Mouse (Mus musculus) macrophage (primary cell): ENCODE results near the gene Ulk4. TPM values are rescaled to one million over a fixed set of nuclear protein-coding genes. Genes with fewer than 3 reads are reported as not detected.
"Not testable (repeated sequence)": the region's sequence is repeated elsewhere in the genome, so short reads cannot be mapped to it uniquely, and the experiment has no call there.

Source experiments
- H3K27ac ChIP-seq: fragments of 350-480 bp; formaldehyde crosslinking; 2 replicates; pipeline ENCODE4 v1.9.0; 2021
- H3K36me3 ChIP-seq: fragments of 350-480 bp; formaldehyde crosslinking; 2 replicates; pipeline ENCODE4 v1.9.0; 2021; ENCODE audit errors: inconsistent target
- H3K4me3 ChIP-seq: fragments of 350-480 bp; formaldehyde crosslinking; 2 replicates; pipeline ENCODE4 v1.9.0; 2021; ENCODE audit errors: inconsistent target
- H3K79me2 ChIP-seq: fragments of 350-480 bp; formaldehyde crosslinking; 2 replicates; pipeline ENCODE4 v1.9.0; 2021; ENCODE audit errors: inconsistent target
- WGBS: methylation state at CpG from one replicate; pipeline ENCODE4 v1.1.7; 2026; ENCODE audit warnings: inconsistent platforms; ENCODE audit not compliant: missing documents; 5-methylcytosine and 5-hydroxymethylcytosine counted together
- polyA plus RNA-seq: library from polyadenylated mRNA; stranded (reverse); fragments of 250-400 nt; gene quantifications from 3 replicates; pipeline ENCODE4 v1.2.4, GENCODE M21; 2018; ENCODE audit warnings: inconsistent platforms

Gene Ulk4
- polyA plus RNA-seq, 1 experiment from 2014 or later: 2.2 TPM

DNA sequence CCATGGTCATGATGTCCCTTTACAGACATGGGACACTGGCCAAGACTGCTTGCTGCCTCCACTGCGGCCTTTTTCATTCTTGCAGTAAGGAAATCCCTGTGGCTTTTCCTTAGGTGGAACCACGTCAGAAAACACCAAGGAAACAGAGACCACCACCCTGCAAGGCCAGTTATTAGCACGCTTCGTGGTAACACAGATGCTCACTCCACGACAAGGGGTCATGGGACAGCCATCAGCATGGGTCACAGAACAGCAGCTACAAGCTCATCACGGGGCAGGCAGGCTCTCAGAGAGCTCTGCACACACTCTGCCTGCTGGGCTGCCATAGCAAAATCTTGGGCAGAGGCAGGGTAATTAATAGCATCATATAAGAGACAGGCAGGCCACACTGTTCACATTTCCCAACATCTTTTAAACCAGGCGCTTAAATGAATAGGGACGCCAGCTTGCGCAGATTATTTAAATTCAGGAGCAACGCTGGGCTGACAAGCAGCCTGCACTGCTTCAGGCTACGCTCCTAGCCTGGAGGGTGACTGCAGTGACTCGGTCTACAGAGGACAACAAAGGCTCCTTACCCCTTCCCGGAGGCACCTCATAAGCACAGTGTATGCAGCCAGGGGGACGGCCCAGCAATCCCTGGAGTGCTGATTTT, 72.7 kb downstream of the Ulk4 start:
- Histone ChIP-seq H3K36me3 (no peaks in the 10 kb centered on the region), H3K79me2 (no peaks in the 10 kb centered on the region), H3K4me3 (no peak overlapping the region), H3K27ac (no peak overlapping the region)
- 92% methylated on average over 14 of the region's 14 CpGs for WGBS

DNA sequence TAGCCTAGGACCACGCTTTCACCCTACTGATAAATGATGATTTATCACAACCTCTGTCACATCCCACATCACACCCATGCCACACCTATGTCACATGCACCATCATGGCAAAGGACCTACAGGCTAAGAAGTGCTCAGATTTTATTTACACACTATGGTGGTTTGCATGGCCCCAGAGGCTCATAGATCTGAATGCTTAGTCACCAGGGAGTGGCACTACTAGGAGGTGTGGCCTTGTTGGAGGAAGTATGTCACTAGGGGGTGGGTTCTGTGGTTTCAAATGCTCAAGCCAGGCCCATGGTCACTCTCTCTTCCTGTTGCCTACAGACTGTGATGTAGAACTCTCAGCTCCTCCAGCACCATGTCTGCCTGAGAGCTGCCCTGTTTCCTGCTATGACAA, 73.3 kb downstream of the Ulk4 start:
- 88% methylated on average over 1 of the region's 1 CpGs for WGBS
- Histone ChIP-seq H3K4me3 (no peak overlapping the region), H3K79me2 (no peaks in the 10 kb centered on the region), H3K27ac (no peak overlapping the region), H3K36me3 (no peaks in the 10 kb centered on the region)

DNA sequence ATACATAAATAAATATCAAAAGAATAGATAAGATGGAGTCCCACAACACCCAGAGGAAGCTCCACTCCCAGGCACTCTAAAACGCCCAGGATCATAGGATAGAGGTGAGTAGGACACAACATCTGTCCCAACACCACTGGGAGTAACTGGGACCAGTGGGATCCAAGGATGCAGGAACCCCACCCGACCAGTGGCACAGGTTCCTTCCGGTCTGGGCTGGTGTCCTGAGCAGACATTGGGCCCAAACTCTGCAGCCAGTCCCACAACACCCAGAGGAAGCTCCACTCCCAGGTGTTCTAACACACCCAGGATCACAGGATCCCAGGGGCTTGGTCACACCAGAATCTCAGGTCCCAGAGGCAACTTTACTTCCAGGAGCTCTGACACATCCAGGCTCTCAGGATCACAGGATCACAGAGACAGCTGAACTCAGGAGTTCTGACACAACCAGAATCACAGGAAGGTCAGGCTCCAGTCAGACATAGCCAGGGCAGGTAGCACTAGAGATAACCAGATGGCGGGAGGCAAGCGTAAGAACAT, 77.8 kb downstream of the Ulk4 start:
- WGBS: 93% methylated on average over 5 of the region's 5 CpGs
- H3K27ac ChIP-seq, H3K4me3 ChIP-seq, H3K79me2 ChIP-seq, H3K36me3 ChIP-seq: not testable (repeated sequence)

DNA sequence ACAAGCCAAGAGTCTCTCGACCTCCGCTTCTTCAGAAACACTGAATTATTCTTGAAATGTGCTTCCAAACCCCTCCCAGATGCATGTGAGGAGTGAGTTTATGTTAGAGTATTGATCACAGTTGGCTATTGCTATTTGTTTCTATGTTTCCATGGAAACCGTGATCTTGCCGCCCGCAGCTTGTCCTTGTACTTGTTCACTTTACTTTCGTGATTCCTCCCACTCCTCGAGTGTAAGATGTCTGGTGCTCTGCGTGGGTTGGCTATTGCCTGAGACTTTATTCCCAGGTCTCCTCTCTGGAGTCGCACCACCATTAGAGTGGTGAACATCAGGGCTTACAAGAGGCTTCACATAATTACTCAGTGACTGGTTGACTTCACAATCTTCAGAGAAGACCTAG, 80.5 kb downstream of the Ulk4 start:
- WGBS: 87% methylated on average over 9 of the region's 9 CpGs
- H3K27ac ChIP-seq: no peak overlapping the region
- no peaks in the 10 kb centered on the region for H3K36me3 ChIP-seq
- H3K4me3 ChIP-seq: no peak overlapping the region
- H3K79me2 ChIP-seq: no peaks in the 10 kb centered on the region

DNA sequence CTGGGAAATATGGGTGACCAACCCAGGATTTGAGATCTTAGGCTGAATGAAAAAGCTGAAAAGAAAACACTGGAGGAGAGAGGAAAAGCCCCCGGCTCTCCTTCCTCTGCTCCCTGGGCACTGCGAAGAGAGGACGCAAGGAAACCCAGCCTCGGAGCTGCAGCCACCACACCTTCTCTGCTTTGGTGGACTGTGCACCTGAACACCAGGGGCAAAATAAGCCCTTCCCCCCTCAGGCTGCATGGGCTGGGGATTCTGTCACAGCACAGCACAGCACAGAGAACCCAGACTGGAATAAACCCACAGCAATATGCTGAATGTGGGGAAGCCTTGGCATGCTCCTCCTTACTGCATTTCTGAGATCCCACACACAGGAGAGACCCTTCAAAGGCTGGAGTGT, 81.9 kb downstream of the Ulk4 start:
- H3K27ac ChIP-seq: no peak overlapping the region
- H3K4me3 ChIP-seq: no peak overlapping the region
- 89% methylated on average over 3 of the region's 4 CpGs for WGBS
- H3K79me2 ChIP-seq: no peaks in the 10 kb centered on the region
- no peaks in the 10 kb centered on the region for H3K36me3 ChIP-seq

DNA sequence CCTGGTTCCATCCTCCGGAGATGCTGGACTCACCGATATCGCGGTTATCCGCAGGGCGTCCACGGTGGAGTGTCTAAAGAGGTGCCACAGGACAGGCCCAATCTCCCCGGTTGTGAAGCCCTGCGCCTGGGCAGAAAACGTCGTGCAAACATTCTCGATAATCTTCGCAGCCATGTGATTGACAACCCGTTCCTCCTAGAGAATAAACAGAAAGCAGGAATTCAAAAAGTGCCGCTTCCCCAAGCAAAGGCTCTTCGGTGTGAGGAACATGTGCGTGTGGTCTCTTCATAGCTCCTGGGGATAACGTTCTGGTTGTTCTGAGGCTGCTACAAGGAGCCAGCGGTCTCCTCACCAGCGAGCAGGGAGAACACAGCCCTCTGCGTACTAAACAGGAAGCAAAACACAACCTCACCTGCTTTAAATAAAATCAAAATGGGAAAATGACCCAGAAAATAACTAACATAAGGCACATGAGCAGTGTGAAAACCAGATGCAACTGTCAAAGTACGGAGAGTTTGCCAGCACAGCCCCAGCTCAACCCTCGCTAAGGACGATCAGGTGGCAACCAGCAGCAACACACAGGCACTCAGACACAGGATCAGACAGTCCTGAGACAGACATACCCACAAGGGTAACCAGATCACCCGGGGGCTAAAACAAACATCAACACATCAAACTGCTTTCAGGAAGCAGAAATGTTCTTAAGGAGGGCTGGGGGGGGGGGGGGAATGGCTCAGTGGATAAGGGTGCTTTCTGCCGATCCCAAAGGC, 84.2 kb downstream of the Ulk4 start:
- no peaks in the 10 kb centered on the region for H3K79me2 ChIP-seq

DNA sequence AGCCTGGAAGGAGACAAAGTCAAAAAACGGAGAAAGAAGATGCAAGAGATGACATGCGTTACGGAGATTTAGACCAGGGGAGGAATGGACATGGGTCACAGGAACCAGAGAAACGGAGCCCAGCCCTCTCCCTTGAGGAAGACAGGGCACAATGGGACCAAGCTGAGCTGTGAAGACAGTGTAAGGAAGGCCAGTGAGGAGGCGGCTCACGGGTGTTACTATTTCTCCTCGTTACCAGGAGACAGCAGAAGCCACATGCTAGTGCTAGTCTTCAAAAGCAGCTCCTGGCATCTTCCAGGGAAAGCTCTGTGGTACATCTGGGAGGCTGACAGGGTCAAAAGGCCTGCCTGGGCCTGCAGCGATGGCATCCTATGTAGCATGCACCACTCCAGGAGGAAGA, 89.2 kb downstream of the Ulk4 start:
- Histone ChIP-seq H3K36me3 (no peaks in the 10 kb centered on the region), H3K4me3 (no peak overlapping the region), H3K27ac (no peak overlapping the region), H3K79me2 (no peaks in the 10 kb centered on the region)
- WGBS: 96% methylated on average over 8 of the region's 8 CpGs

More for the DNA sequence above, 84.2 kb downstream of the Ulk4 start:
- Histone ChIP-seq H3K36me3 (no peaks in the 10 kb centered on the region), H3K27ac (no peak overlapping the region), H3K4me3 (no peak overlapping the region)
- 92% methylated on average over 26 of the region's 26 CpGs for WGBS

DNA sequence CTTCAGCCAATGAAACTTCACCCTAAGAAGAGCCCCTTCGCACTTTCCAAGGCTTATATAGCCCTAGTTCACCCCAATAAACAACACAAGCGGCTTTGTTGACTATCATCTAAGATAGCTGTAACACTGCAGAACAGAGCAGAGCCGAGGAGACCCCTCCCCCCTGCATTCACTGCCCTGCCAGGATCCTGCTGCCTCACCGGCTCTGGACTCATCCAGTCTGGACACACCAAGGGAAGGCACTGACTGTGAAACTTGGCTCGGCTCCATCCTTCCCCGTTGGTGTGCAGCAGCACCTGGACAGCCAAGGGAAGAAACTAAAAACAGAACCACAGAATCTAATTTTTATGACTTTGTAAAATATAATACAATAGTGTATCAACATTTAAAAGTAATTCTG, 91.2 kb downstream of the Ulk4 start:
- no peaks in the 10 kb centered on the region for H3K79me2 ChIP-seq
- no peak overlapping the region for H3K27ac ChIP-seq
- H3K36me3 ChIP-seq: no peaks in the 10 kb centered on the region
- H3K4me3 ChIP-seq: no peak overlapping the region
- WGBS: 76% methylated on average over 6 of the region's 6 CpGs

DNA sequence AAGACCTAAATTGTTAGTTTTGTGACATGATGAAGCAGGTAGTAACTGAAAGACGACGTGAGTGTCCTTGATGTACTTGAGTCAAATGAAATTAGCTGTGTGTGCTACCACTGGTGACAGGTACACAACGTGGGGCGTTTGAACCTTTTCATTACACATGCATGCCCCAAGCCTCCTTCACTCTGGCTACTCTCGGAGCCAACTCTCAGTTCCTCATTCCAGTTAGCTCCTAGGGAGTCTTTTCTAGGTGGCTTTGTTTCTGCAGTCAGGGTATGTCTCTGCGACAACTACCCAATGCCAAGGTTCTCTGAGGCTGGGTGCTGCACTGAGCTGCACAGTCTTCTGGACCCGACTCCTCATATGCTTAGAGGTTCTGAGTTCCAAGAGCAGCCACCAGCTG, 100.6 kb downstream of the Ulk4 start:
- Histone ChIP-seq H3K36me3 (no peaks in the 10 kb centered on the region), H3K27ac (no peak overlapping the region), H3K79me2 (no peaks in the 10 kb centered on the region), H3K4me3 (no peak overlapping the region)
- 71% methylated on average over 7 of the region's 7 CpGs for WGBS

DNA sequence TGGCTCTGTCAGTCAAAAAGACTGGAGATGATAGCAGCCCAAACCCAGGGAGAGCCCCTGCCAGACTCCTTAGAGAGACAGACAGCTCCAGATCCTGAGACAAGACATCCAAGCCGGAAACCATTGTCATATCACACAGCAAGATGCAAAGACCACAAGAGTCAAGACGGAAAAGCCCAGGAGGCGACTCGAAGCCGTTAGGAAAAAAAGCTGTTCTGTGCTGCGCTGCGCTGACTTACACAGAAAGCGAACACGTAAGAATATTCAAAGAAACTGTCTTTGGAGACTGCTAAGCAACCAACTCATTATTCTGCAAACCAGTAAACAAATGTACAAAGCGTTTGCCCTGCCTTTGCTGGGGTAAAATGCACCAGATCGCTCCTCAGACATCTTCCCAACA, 101.8 kb downstream of the Ulk4 start:
- no peak overlapping the region for H3K27ac ChIP-seq
- H3K79me2 ChIP-seq: no peaks in the 10 kb centered on the region
- 94% methylated on average over 11 of the region's 11 CpGs for WGBS
- no peak overlapping the region for H3K4me3 ChIP-seq
- H3K36me3 ChIP-seq: no peaks in the 10 kb centered on the region

DNA sequence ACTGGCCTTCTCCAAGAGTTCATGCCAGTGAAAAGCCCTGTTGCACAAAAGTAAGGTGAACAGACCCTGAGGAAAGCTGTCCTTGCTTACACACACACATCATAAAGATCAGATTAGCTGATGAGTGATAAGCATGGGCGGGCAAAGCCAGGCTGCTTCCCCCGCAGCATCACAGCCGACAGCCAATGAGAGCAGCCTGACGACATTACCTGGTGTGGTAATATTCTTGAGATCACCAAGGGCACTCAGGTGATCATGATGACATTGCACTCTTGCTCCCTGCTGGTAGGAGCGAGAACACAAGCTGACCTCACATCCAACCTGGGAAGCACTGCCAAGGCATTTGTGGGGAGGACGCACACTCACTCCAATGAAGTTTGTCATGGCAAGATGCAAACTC, 104.9 kb downstream of the Ulk4 start:
- no peak overlapping the region for H3K4me3 ChIP-seq
- WGBS: 96% methylated on average over 6 of the region's 6 CpGs
- no peaks in the 10 kb centered on the region for H3K36me3 ChIP-seq
- H3K79me2 ChIP-seq: no peaks in the 10 kb centered on the region
- H3K27ac ChIP-seq: no peak overlapping the region

DNA sequence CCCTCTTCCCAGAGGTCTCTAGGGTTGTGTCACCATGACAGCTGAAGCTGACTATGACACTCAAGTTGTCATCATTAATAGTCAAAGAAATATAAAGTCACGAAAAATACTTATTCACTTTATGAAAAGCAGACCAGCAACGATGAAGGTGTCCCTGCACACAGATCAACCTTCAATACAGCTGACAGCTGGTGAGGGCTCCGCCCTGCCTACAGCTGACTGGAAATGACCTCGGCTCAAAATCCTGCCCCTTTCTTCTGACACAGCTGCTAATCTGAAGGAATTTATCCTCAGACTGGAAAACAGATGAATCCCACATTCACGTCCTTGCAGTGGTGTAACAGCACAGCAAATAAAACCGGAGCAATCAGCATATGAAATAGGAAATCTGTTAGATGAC, 105.4 kb downstream of the Ulk4 start:
- Histone ChIP-seq H3K4me3 (no peak overlapping the region), H3K36me3 (no peaks in the 10 kb centered on the region), H3K27ac (no peak overlapping the region), H3K79me2 (no peaks in the 10 kb centered on the region)
- 88% methylated on average over 6 of the region's 6 CpGs for WGBS

DNA sequence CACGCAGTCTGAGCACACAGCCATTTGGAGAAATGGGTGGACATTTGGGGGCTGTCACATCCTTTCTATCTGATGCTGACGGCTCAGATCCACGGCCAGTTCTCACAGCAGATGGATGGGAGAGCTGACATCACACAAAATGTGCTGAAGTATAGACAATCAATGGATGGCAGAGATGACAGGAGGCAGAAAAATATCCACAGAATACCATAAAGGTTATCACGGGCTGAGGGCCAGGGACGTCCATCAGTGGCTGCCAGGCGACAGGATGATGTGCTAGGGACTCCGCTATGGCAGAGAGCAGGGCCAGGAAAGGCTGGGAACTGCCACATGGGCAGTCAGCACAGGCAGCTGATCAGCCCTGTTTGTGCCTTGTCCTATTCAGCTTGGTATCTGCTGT, 112.4 kb downstream of the Ulk4 start:
- Histone ChIP-seq H3K79me2 (no peaks in the 10 kb centered on the region), H3K36me3 (no peaks in the 10 kb centered on the region), H3K27ac (no peak overlapping the region), H3K4me3 (no peak overlapping the region)
- 100% methylated on average over 7 of the region's 7 CpGs for WGBS

DNA sequence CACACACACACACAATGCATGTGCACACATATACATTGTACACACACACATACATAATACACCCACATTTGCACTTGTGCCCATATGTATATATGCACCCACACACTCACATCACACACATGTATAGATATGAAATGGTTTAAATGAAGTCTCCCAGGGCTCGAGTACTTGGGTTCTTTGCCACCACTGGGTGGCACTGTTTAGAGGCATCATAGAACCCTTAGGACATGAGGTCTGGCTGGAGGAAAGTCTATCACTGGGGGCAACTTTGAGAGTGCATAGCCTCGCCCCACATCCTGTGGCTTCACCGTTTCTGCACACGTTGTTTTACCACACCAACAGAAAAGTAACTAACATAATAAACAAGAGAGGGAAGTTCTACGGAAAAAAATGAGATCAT, 114.2 kb downstream of the Ulk4 start:
- H3K79me2 ChIP-seq: no peaks in the 10 kb centered on the region
- H3K4me3 ChIP-seq: no peak overlapping the region
- WGBS: 2% methylated on average over 5 of the region's 5 CpGs

DNA sequence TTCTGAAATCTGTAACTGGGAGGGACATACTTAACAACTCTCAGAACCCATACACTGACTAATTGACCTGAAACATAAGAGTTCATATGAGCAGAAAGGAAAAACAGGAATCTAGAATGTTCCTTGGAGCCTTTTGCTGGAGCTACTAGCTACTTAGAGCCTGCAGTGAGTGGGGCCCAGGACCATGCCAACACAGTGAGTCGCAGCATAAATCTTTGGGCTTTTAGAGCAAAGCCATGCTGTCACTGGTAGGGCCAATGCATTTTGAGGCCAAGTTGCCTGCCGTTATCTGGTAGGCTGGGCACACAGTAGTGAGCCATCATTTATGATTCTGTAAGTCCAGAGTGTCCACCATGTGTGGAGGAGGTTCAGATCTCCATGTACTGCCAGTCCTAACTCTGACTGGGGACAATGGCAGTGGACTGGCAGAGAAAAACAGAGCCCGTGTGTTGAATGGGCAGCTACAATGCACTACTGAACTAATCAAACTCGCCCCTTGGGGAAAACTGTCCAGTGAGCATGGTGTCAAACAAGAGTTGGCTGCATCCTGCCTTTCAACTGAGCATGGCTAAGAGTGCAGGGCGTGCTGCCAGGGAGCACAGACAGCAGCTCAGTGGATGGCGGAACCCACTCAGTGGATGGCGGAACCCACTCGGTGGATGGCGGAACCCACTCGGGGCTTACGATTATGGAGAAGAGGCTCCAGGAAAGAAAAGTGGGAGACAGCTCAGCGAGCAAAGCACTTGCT, 115.0 kb downstream of the Ulk4 start:
- 92% methylated on average over 12 of the region's 12 CpGs for WGBS
- H3K27ac ChIP-seq: no peak overlapping the region
- no peaks in the 10 kb centered on the region for H3K36me3 ChIP-seq
- H3K4me3 ChIP-seq: no peak overlapping the region
- H3K79me2 ChIP-seq: no peaks in the 10 kb centered on the region

More for the DNA sequence above, 114.2 kb downstream of the Ulk4 start:
- no peak overlapping the region for H3K27ac ChIP-seq
- H3K36me3 ChIP-seq: no peaks in the 10 kb centered on the region
